Mouse (Mus musculus): ENCODE results near the gene Cltc.

DNA sequence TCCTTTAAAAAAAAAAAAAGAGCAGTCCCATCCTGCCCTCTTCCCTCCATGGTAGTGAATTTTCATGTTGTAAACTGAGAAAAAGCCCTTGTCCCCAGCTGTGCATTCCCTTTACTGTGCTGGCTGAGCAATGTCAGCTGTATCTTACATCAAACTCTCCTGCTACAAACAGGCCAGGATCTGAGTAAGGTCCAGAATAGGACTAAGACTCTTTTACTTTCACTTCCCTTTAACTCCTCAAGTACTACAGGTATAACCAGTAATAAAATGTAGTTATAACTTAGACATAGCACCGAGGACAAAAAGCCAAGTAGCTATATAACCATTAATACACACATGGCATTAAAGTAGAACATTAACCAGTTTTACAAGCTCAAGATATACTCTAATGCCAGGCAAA, 18.4 kb downstream of the Cltc start:
- TF ChIP-seq CTCF (IDR thresholded peaks at IDR 0.05; ENCODE audit: insufficient read depth, low read depth, low read length) = no peak
- no peak for TF ChIP-seq POLR2A (IDR thresholded peaks at IDR 0.05; ENCODE audit: insufficient read depth, low read depth, low read length)

Measured in olfactory bulb, adult 2 months (tissue).